Mouse (Mus musculus): ENCODE results near the gene Cideb. TPM values are rescaled to one million over a fixed set of nuclear protein-coding genes. Genes with fewer than 3 reads are reported as not detected.

Gene Cideb
- polyA plus RNA-seq, 1 experiment from 2014 or later: 0.36 TPM

DNA sequence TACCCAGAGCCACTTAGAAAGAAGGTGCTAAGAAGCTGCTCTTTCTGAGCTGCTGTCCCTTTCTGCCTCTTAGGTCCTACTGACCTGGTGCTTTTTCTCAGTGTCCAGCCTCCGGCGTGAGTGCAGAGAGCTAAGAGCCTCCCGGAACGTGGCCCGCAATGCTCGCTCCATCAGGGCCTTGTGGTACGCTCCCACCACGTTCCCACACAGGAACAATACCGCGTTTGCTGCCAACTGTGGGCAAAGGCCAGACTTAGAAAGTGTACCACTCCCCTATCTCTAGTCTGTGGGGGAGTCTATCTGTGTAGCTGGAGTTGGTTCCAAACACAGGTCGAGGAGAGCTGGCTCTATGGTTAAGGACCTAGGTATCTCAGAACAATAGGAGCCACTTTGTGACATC lies 22.5 kb upstream of the Cideb start:
- Histone ChIP-seq H3K9ac (no peak overlapping the region), H3K4me2 (replicated peaks) (no peak overlapping the region), H3K36me3 (no peaks in the 10 kb centered on the region), H3K27me3 (peaks cover 49% of the 10 kb centered on the region), H3K9me3 (replicated peaks) (no peaks in the 10 kb centered on the region), H3K4me3 (no peak overlapping the region), H3K4me1 (peaks cover 12% of the 10 kb centered on the region), H3K27ac (no peak overlapping the region)
- no peak for ATAC-seq (ENCODE audit: low FRiP score)
- WGBS: 83% methylated on average over 11 of the region's 11 CpGs

GRCm38 (mm10) chr14:55779656-55780055 lies 21.4 kb upstream of the Cideb start:
- H3K9me3 ChIP-seq (replicated peaks): no peaks in the 10 kb centered on the region
- no peak overlapping the region for H3K4me2 ChIP-seq (replicated peaks)
- no peak overlapping the region for H3K9ac ChIP-seq
- WGBS: 73% methylated on average over 16 of the region's 16 CpGs
- H3K27me3 ChIP-seq: peaks cover 38% of the 10 kb centered on the region
- H3K4me3 ChIP-seq: no peak overlapping the region
- H3K36me3 ChIP-seq: no peaks in the 10 kb centered on the region
- no peak overlapping the region for H3K27ac ChIP-seq
- no peak for ATAC-seq (ENCODE audit: low FRiP score)
- H3K4me1 ChIP-seq: peaks cover 12% of the 10 kb centered on the region

DNA sequence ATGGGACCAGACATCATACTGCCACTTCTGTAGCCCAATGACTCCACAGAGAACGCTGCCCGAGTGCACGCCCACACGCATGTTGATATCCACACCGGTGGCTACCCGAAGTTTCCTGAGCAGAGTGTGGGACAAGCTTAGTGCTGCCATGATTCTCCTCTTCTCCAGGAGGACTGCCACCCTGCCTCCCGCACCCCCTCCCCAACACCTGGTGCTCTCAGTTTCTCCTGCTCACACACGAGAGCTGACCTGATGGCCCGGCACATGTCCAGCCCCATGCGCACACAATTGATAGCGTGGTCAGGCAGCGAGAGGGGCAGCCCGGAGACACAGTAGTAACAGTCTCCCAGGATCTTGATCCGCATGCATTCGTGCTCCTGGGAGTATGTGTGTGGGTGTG lies 20.4 kb upstream of the Cideb start:
- H3K27me3 ChIP-seq: peaks cover 28% of the 10 kb centered on the region
- H3K36me3 ChIP-seq: no peaks in the 10 kb centered on the region
- H3K4me2 ChIP-seq (replicated peaks): no peak overlapping the region
- H3K27ac ChIP-seq: no peak overlapping the region
- H3K4me3 ChIP-seq: no peak overlapping the region
- no peak overlapping the region for H3K9ac ChIP-seq
- peaks cover 9% of the 10 kb centered on the region for H3K4me1 ChIP-seq
- H3K9me3 ChIP-seq (replicated peaks): no peaks in the 10 kb centered on the region
- no peak for ATAC-seq (ENCODE audit: low FRiP score)
- 89% methylated on average over 15 of the region's 15 CpGs for WGBS

DNA sequence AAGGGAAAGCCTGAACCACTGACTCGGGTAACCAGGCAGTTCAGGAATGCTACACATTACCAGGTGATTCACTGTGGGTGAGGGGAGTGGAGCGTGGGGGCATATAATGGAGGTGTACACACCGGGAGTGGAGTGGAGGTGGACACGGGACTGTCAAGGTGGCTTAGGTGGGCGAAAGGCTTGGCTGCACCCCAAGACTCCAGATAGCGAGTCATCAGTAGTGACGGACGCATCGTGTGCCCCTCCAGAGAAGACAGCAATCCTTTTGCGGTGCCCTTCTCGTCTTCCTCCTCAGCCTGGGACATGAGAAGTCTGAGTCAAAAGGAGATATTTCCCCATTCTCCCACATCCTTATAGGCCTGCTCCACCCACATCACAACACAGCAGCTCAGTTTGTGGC lies 19.5 kb upstream of the Cideb start:
- no peak overlapping the region for H3K4me3 ChIP-seq
- H3K4me1 ChIP-seq: peaks cover 5% of the 10 kb centered on the region
- H3K27me3 ChIP-seq: peaks cover 19% of the 10 kb centered on the region
- no peak overlapping the region for H3K4me2 ChIP-seq (replicated peaks)
- no peaks in the 10 kb centered on the region for H3K9me3 ChIP-seq (replicated peaks)
- H3K9ac ChIP-seq: no peak overlapping the region
- 91% methylated on average over 11 of the region's 11 CpGs for WGBS
- ATAC-seq (ENCODE audit: low FRiP score): no peak
- no peaks in the 10 kb centered on the region for H3K36me3 ChIP-seq
- no peak overlapping the region for H3K27ac ChIP-seq

- no peak overlapping the region for H3K4me2 ChIP-seq (replicated peaks)
- no peak overlapping the region for H3K9ac ChIP-seq
- ATAC-seq (ENCODE audit: low FRiP score): no peak
- H3K4me1 ChIP-seq: peaks cover 5% of the 10 kb centered on the region
- no peaks in the 10 kb centered on the region for H3K36me3 ChIP-seq
- H3K27ac ChIP-seq: no peak overlapping the region
- 47% methylated on average over 3 of the region's 3 CpGs for WGBS
- no peaks in the 10 kb centered on the region for H3K9me3 ChIP-seq (replicated peaks)
- H3K27me3 ChIP-seq: peaks cover 15% of the 10 kb centered on the region
- no peak overlapping the region for H3K4me3 ChIP-seq
Measured at GRCm38 (mm10) chr14:55777176-55777575, 18.9 kb upstream of the Cideb start.

GRCm38 (mm10) chr14:55776711-55777110 lies 18.5 kb upstream of the Cideb start:
- Histone ChIP-seq H3K9ac (no peak overlapping the region), H3K27ac (no peak overlapping the region), H3K4me1 (peaks cover 4% of the 10 kb centered on the region), H3K27me3 (peaks cover 14% of the 10 kb centered on the region), H3K4me2 (replicated peaks) (no peak overlapping the region), H3K36me3 (no peaks in the 10 kb centered on the region), H3K4me3 (no peak overlapping the region), H3K9me3 (replicated peaks) (no peaks in the 10 kb centered on the region)
- no peak for ATAC-seq (ENCODE audit: low FRiP score)
- WGBS: 62% methylated on average over 7 of the region's 7 CpGs

- H3K4me2 ChIP-seq (replicated peaks): no peak overlapping the region
- H3K9me3 ChIP-seq (replicated peaks): no peaks in the 10 kb centered on the region
- H3K9ac ChIP-seq: no peak overlapping the region
- no peak overlapping the region for H3K27ac ChIP-seq
- H3K4me3 ChIP-seq: no peak overlapping the region
- WGBS: 74% methylated on average over 16 of the region's 16 CpGs
- ATAC-seq (ENCODE audit: low FRiP score): no peak
- peaks cover 8% of the 10 kb centered on the region for H3K4me1 ChIP-seq
- no peaks in the 10 kb centered on the region for H3K36me3 ChIP-seq
- peaks cover 69% of the 10 kb centered on the region for H3K27me3 ChIP-seq
Measured at GRCm38 (mm10) chr14:55769087-55769703, 10.9 kb upstream of the Cideb start.

DNA sequence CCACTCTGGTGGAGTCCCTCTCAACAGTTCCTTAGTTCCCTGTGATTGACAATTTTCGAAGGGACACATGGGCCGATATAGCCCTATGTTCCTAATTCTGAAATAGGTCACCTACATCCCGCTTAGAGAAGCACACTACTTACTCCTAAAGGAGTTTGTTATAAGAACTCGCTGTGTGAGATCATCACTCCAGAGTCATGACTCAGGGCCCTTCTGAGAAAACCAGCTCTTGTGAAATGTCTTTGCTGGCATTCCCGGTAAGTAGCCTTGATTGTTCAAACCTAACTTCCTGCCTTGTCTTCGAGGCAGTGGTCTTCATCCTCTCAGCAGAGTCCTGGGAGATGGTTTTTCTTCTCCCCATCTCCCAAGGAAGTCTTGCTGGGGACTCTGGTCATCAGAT lies 10.3 kb upstream of the Cideb start:
- Histone ChIP-seq H3K4me1 (peaks cover 8% of the 10 kb centered on the region), H3K27me3 (peaks cover 75% of the 10 kb centered on the region), H3K36me3 (no peaks in the 10 kb centered on the region), H3K4me3 (no peak overlapping the region), H3K4me2 (replicated peaks) (no peak overlapping the region), H3K9ac (no peak overlapping the region), H3K9me3 (replicated peaks) (no peaks in the 10 kb centered on the region), H3K27ac (no peak overlapping the region)
- WGBS: 82% methylated on average over 6 of the region's 6 CpGs
- ATAC-seq (ENCODE audit: low FRiP score): 0 out of 2 replicates have a peak, but pooled peaks have one; percentile 14

GRCm38 (mm10) chr14:55767519-55768414 lies 9.5 kb upstream of the Cideb start:
- peak overlapping the region; percentile 77 for H3K4me2 ChIP-seq (replicated peaks)
- H3K9ac ChIP-seq: peak overlapping the region; percentile 60
- WGBS: 12% methylated on average over 52 of the region's 52 CpGs
- no peak overlapping the region for H3K27ac ChIP-seq
- peak overlapping the region; percentile 39 for H3K4me3 ChIP-seq
- H3K4me1 ChIP-seq: peaks cover 8% of the 10 kb centered on the region
- peak; percentile 72 for ATAC-seq (ENCODE audit: low FRiP score)
- no peaks in the 10 kb centered on the region for H3K36me3 ChIP-seq
- H3K9me3 ChIP-seq (replicated peaks): no peaks in the 10 kb centered on the region
- H3K27me3 ChIP-seq: peaks cover 83% of the 10 kb centered on the region

- Histone ChIP-seq H3K4me3 (no peak within 1 kb of the TSS), H3K36me3 (no peaks in the 10 kb centered on the region), H3K9me3 (replicated peaks) (no peaks in the 10 kb centered on the region), H3K4me2 (replicated peaks) (no peak within 1 kb of the TSS), H3K27me3 (peaks cover 94% of the 10 kb centered on the region), H3K4me1 (peaks cover 18% of the 10 kb centered on the region), H3K27ac (no peak within 1 kb of the TSS), H3K9ac (no peak within 1 kb of the TSS)
- no peak for ATAC-seq (ENCODE audit: low FRiP score)
- 76% methylated on average over 4 of the region's 4 CpGs for WGBS
Measured at GRCm38 (mm10) chr14:55765696-55766095, 7.4 kb upstream of the Cideb start, which contains the start of gene Ltb4r1. TSS of gene Ltb4r1 (plus strand) at chr14:55765962.

DNA sequence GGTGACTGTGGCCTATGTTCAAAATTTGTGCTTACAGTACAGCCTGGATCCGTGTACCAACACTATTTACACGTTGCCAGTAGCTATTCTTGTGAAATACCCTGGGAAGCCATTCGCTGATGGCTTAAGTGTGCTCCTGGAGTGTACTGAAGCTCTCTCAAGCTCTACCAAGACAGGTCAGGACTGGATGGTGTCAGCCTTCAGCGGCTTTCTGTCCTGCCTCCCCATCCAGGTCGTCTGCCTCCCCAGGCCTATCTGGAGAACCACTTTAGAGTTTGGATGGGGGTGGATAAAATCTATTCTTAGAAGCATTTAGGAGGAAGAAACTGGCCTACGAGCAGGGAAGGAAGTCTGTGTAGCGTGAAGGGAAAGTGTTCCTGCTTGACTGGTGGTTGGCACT lies 4.9 kb upstream of the Cideb start:
- no peaks in the 10 kb centered on the region for H3K9me3 ChIP-seq (replicated peaks)
- peaks cover 76% of the 10 kb centered on the region for H3K27me3 ChIP-seq
- no peak overlapping the region for H3K9ac ChIP-seq
- ATAC-seq (ENCODE audit: low FRiP score): no peak
- no peak overlapping the region for H3K27ac ChIP-seq
- no peak overlapping the region for H3K4me2 ChIP-seq (replicated peaks)
- H3K4me1 ChIP-seq: peaks cover 18% of the 10 kb centered on the region
- 68% methylated on average over 7 of the region's 7 CpGs for WGBS
- H3K4me3 ChIP-seq: no peak overlapping the region
- H3K36me3 ChIP-seq: no peaks in the 10 kb centered on the region

DNA sequence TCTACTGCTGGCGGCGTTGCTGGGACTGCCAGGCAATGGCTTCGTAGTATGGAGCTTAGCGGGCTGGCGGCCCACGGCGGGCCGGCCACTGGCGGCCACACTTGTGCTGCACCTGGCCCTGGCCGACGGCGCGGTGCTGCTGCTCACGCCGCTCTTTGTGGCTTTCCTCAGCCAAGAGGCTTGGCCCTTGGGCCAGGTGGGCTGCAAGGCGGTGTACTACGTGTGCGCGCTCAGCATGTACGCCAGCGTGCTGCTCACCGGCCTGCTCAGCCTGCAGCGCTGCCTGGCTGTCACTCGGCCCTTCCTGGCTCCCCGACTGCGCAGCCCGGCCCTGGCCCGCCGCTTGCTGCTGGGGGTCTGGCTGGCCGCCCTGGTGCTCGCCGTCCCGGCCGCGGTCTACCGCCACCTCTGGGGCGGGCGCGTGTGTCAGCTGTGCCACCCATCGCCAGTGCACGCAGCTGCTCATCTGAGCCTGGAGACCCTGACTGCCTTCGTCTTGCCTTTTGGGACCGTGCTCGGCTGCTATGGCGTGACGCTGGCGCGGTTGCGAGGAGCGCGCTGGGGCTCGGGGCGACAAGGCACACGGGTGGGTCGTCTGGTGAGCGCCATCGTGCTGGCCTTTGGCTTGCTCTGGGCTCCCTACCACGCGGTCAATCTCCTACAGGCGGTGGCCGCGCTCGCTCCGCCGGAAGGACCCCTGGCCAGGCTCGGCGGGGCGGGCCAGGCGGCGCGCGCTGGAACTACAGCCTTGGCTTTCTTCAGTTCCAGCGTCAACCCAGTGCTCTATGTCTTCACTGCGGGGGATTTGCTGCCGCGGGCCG lies 4.0 kb upstream of the Cideb start:
- Histone ChIP-seq H3K27me3 (peaks cover 67% of the 10 kb centered on the region), H3K9ac (peak overlapping the region; percentile 70), H3K4me3 (peak overlapping the region; percentile 47), H3K4me2 (replicated peaks) (peak overlapping the region; percentile 90), H3K4me1 (peaks cover 10% of the 10 kb centered on the region; the same call in 1 of the 2 replicates), H3K9me3 (replicated peaks) (no peaks in the 10 kb centered on the region), H3K27ac (no peak overlapping the region), H3K36me3 (no peaks in the 10 kb centered on the region)
- peak; percentile 79 for ATAC-seq (ENCODE audit: low FRiP score)
- under 1% methylated on average over 76 of the region's 77 CpGs for WGBS
